Mouse (Mus musculus) intestine, embryonic 16.5 days (tissue): ENCODE data around the gene Ugt1a1. TPM values are rescaled to one million over a fixed set of nuclear protein-coding genes. Genes with fewer than 3 reads are reported as not detected.

Experiments
- ATAC-seq: fragments of 200-750 bp; cut with Nextera tagmentation; 2 replicates; pipeline ENCODE4 v1.8.0; 2017; ENCODE audit warnings: moderate TSS enrichment, moderate library complexity
- H3K27ac ChIP-seq: fragments of 300-500 bp; sonication (generic); 2 replicates; pipeline ENCODE4 v1.5.1; 2014; ENCODE audit warnings: mild to moderate bottlenecking, low read length
- H3K27me3 ChIP-seq: fragments of 300-500 bp; sonication (generic); replicated peaks from 2 replicates; pipeline ENCODE4 v1.6.1; 2014; ENCODE audit warnings: low read length, control low read depth, mixed read lengths; ENCODE audit not compliant: control insufficient read depth, insufficient read depth
- H3K36me3 ChIP-seq: fragments of 300-500 bp; sonication (generic); 2 replicates; pipeline ENCODE4 v1.6.1; 2014; ENCODE audit warnings: low read length, control low read depth; ENCODE audit not compliant: control insufficient read depth, insufficient read depth
- H3K4me1 ChIP-seq: fragments of 300-500 bp; sonication (generic); 2 replicates; pipeline ENCODE4 v1.6.1; 2014; ENCODE audit warnings: low read length, control low read depth, mixed read lengths; ENCODE audit not compliant: control insufficient read depth, insufficient read depth
- H3K4me2 ChIP-seq: fragments of 300-500 bp; sonication (generic); 2 replicates; pipeline ENCODE4 v1.6.1; 2014; ENCODE audit warnings: low read depth, low read length, control low read depth
- H3K4me3 ChIP-seq: fragments of 300-500 bp; sonication (generic); 2 replicates; pipeline ENCODE4 v1.5.1; 2014; ENCODE audit warnings: mild to moderate bottlenecking, low read length
- H3K9ac ChIP-seq: fragments of 300-500 bp; sonication (generic); 2 replicates; pipeline ENCODE4 v1.6.1; 2014; ENCODE audit warnings: low read depth, low read length
- H3K9me3 ChIP-seq: fragments of 300-500 bp; sonication (generic); 2 replicates; pipeline ENCODE4 v1.6.1; 2016; ENCODE audit warnings: low read length, control low read depth; ENCODE audit not compliant: control insufficient read depth
- WGBS: fragments of 180-500 bp; shearing (Covaris S2); extraction: QIAGEN DNeasy Blood & Tissue Kit; methylation state at CpG from one replicate; pipeline ENCODE4 v1.1.7; 2014; 5-methylcytosine and 5-hydroxymethylcytosine counted together
- polyA plus RNA-seq: library from polyadenylated mRNA; unstranded; fragments of >200 nt; fragmentation: Nextera tagmentation; extraction: Ambion mirVana; gene quantifications from 2 replicates; pipeline ENCODE4 v1.2.1, GENCODE M21; 2015

Gene Ugt1a1
- polyA plus RNA-seq, 1 experiment from 2014 or later, result 55.9 TPM

DNA sequence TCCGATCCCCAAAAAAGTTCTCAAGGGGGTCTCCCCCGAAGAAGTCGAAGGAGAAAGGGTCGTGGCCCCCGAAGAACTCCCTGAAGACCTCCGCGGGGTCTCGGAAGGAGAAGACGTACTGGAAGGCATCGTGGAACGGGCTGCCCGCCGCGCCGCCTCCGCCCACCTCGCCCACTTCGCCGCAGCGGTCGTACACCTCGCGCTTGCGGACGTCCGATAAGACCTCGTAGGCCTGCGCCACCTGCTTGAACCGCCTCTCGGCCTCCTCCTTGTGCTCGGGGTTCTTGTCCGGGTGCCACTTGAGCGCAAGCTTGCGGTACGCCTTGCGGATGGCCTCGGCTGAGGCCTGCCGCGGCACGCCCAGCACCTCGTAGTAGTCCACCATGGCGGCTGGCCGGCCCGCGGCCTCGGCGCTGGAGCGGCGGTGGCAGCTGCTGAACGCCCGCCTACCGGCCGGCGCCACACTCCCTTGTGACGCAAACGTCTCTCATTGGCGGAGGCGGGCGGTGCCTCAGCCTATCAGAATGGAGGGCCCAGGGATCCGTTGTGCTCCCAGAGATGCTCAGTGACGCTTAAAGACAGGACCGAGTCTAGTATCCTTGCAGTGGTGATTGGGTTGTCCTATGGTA is 6.4 kb upstream of the Ugt1a1 start, which contains the start of gene Dnajb3:
Gene Dnajb3 (minus strand): TSS at position 489 of the 629 bp plus-strand sequence.
- H3K4me2 ChIP-seq, result peak within 1 kb of the TSS; percentile 93
- H3K27me3 ChIP-seq, result no peaks in the 10 kb centered on the region
- 7% methylated on average over 62 of the region's 62 CpGs for WGBS
- peak within 1 kb of the TSS; percentile 58; the same call in 1 of the 2 replicates for H3K27ac ChIP-seq
- H3K9ac ChIP-seq, result peak within 1 kb of the TSS; percentile 83
- peaks cover 3% of the 10 kb centered on the region; the same call in 1 of the 2 replicates for H3K9me3 ChIP-seq
- H3K36me3 ChIP-seq, result no peaks in the 10 kb centered on the region
- H3K4me3 ChIP-seq, result peak within 1 kb of the TSS; percentile 59
- no peaks in the 10 kb centered on the region for H3K4me1 ChIP-seq
- peak; percentile 92 for ATAC-seq

DNA sequence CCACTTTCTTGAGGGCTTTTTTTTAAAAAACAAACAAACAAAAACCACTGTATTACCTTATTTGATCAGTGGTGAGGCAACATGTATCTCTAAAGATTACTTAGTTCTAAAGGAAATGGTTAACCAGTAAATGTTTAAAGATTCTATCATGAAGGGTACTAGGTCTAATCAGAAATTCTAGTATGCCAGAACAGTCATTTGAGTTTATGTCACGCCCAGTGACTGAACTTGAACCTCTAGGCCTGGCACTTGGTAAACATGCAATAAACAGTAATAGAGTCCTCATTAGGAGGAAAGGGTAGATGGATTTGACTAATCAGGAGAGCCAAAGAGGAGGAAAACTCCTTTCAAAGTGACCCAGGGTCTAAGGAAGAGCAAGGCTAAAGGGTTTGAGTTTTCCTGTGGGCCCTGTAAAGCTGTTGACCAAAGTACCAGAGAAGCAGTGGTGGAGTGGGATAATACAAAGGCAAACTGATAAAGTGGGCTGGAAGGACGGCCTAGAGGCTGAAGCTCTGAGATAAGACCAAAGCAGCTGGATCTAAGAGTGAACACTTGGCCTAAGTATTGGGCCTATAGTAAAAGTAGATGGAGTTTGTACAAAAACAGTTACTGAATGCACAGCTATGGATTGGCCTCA is 4.8 kb upstream of the Ugt1a1 start:
- H3K4me1 ChIP-seq, result no peaks in the 10 kb centered on the region
- peaks cover 8% of the 10 kb centered on the region for H3K9me3 ChIP-seq
- no peak overlapping the region for H3K9ac ChIP-seq
- H3K4me3 ChIP-seq, result no peak overlapping the region
- H3K36me3 ChIP-seq, result no peaks in the 10 kb centered on the region
- peak overlapping the region; percentile 50; the same call in 1 of the 2 replicates for H3K27ac ChIP-seq
- H3K4me2 ChIP-seq, result no peak overlapping the region
- H3K27me3 ChIP-seq, result no peaks in the 10 kb centered on the region
- peak; percentile 48 for ATAC-seq
- 67% methylated on average over 2 of the region's 2 CpGs for WGBS

DNA sequence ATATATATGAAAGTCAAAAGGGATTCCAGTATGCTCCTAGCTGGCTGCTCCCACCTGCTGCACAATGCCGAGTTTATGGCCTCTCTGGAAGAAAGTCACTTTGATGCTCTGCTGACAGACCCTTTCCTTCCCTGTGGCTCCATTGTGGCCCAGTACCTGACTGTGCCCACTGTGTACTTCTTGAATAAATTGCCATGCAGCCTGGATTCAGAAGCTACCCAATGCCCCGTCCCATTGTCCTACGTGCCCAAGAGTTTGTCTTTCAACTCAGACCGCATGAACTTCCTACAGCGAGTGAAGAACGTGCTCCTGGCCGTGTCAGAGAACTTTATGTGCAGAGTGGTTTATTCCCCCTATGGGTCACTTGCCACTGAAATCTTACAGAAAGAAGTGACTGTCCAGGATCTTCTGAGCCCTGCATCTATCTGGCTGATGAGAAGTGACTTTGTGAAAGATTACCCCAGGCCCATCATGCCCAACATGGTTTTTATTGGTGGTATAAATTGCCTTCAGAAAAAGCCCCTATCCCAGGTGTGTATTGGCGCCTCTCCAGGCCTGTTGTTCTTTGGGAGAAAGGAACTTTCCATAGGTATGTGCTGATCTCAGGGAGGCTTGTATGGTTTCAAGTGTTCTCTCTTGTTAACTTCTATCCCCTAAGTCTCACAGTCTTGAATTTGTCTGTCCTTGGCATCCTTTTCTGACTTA is 734 bp downstream of the Ugt1a1 start:
- Histone ChIP-seq H3K4me1 (no peaks in the 10 kb centered on the region), H3K4me2 (no peak overlapping the region; the same call in 1 of the 2 replicates), H3K27me3 (no peaks in the 10 kb centered on the region), H3K9ac (no peak overlapping the region), H3K9me3 (peaks cover 46% of the 10 kb centered on the region), H3K27ac (no peak overlapping the region), H3K4me3 (no peak overlapping the region), H3K36me3 (no peaks in the 10 kb centered on the region)
- WGBS, result 58% methylated on average over 8 of the region's 8 CpGs
- no peak; the same call in 1 of the 2 replicates for ATAC-seq

DNA sequence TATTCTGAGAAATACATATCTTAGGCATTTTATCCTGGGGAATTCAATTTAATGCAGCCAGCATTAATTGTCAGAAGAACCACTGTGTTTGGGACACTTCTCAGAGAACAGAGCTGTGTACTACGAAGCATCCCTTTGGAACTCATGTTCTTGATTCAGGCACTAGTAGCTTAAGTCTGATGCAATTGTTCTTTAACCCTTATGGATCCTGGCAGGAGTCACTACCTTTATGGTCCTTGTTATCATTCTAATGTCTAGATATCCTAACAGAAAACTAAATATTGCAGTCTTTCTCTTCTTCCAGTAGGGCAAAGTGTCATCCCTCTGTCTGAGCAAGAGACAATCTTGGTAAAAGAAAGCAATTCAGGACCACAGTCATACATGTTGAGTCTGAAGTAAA is 1.3 kb downstream of the Ugt1a1 start:
- 83% methylated on average over 1 of the region's 1 CpGs for WGBS
- ATAC-seq, result peak; percentile 14; the same call in 1 of the 2 replicates

DNA sequence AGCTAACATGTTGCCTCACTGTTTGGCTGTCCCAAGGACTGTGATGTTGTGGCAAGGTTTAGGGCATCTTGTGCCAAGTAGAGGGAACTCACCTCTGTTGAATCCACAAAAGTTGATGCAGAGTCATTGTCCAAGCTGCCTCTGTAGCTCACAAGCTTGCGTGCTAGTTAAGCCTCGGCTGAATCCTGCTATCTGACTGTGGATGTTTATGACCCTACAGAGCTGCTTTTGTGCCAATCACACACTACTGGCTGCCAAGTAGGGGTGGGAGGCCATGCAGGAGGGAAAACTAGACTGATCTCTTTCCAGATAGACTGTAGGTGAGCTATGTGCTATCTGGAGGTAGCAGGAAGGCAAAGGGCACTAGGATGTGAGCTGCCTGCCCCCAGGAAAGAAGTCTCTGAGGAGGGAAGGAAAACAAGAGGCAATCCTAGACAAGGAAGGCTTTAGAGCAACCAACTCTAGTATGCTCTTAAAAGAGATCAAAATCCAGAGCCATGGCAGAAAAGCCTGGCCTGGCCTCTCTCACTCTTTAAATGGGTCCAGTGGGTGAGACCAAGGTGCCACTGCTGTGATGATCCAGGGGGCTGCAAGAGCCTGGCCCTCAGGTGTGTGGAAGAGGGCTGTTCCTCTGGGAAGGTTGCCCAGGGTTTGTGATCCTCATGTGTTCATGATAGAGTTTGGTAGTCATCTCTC is 2.2 kb downstream of the Ugt1a1 start:
- Histone ChIP-seq H3K4me3 (no peak overlapping the region), H3K9ac (no peak overlapping the region), H3K4me1 (no peaks in the 10 kb centered on the region), H3K4me2 (peak overlapping the region; percentile 1; the same call in 1 of the 2 replicates), H3K27ac (peak overlapping the region; percentile 27), H3K36me3 (no peaks in the 10 kb centered on the region), H3K9me3 (peaks cover 48% of the 10 kb centered on the region), H3K27me3 (no peaks in the 10 kb centered on the region)
- WGBS, result 75% methylated on average over 2 of the region's 2 CpGs
- ATAC-seq, result peak; percentile 88

More for the DNA sequence above, 1.3 kb downstream of the Ugt1a1 start:
- peaks cover 48% of the 10 kb centered on the region for H3K9me3 ChIP-seq
- H3K27me3 ChIP-seq, result no peaks in the 10 kb centered on the region
- no peak overlapping the region for H3K4me3 ChIP-seq
- H3K4me2 ChIP-seq, result no peak overlapping the region
- no peak overlapping the region for H3K9ac ChIP-seq
- H3K36me3 ChIP-seq, result no peaks in the 10 kb centered on the region
- no peaks in the 10 kb centered on the region for H3K4me1 ChIP-seq
- no peak overlapping the region for H3K27ac ChIP-seq

DNA sequence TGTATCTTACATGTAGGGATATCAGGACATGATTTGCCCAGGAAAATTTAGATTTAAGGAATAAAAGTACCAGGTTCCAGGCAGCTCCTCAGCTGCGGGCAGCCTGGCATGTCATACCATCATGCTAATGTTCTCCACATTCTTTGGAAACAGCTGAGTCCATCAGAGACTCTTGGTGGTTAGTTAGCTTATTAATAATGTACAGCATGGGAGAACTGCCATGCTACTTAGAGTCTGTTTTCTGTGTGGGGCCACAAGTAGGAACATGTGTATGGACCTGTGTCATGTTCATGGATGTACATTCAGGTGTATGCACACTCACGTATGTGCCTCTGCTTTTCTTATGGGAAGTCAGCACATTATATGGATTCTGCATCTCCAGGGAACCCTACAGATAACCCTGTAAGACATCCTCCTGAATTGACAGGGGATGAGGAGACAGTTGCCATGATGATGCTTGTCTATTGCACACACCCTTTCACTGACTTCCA is 2.7 kb downstream of the Ugt1a1 start:
- H3K36me3 ChIP-seq, result no peaks in the 10 kb centered on the region
- no peaks in the 10 kb centered on the region for H3K4me1 ChIP-seq
- H3K9me3 ChIP-seq, result peaks cover 48% of the 10 kb centered on the region
- H3K27ac ChIP-seq, result peak overlapping the region; percentile 27
- no peak for ATAC-seq
- WGBS, result 77% methylated on average over 2 of the region's 2 CpGs
- H3K4me2 ChIP-seq, result peak overlapping the region; percentile 1; the same call in 1 of the 2 replicates
- no peak overlapping the region for H3K4me3 ChIP-seq
- H3K9ac ChIP-seq, result no peak overlapping the region
- no peaks in the 10 kb centered on the region for H3K27me3 ChIP-seq

DNA sequence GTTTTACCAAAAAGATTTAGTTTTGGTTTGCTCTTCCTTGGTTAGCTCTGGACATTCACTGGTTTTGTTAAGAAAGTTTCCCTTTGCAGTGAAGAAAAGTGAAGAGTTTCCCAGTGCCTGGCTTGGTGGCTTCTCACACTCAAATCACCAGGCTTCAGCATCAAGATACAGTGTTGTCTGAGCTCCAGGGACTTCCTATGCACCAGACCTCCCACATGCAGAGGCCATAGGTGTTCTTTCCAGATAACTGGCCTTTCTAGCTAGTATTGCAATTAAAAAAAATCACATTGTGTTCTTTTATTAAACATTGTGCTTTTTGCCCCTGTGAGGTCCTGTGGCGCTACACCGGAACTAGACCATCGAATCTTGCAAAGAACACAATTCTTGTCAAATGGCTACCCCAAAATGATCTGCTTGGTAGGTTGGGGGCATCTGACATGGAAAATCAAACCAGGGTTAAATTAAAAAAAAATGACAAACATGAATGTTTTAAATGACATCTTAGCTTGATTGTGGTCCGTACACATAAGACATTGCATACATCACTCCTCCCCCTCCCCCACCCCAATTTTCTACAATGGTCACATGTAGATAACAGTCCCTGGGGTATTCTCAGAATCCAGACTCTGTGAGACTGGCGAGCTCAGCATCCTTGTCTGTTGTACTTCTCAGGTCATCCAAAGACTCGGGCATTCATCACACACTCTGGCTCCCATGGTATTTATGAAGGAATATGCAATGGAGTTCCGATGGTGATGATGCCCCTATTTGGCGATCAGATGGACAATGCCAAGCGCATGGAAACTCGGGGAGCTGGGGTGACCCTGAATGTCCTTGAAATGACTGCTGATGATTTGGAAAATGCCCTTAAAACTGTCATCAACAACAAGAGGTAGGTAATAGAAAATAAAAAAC is 4.0 kb downstream of the Ugt1a1 start:
- H3K4me3 ChIP-seq, result no peak overlapping the region
- 68% methylated on average over 10 of the region's 10 CpGs for WGBS
- no peak for ATAC-seq
- H3K27me3 ChIP-seq, result no peaks in the 10 kb centered on the region
- H3K36me3 ChIP-seq, result no peaks in the 10 kb centered on the region
- no peak overlapping the region for H3K9ac ChIP-seq
- H3K4me2 ChIP-seq, result no peak overlapping the region
- H3K9me3 ChIP-seq, result peaks cover 48% of the 10 kb centered on the region
- no peaks in the 10 kb centered on the region for H3K4me1 ChIP-seq
- no peak overlapping the region for H3K27ac ChIP-seq

DNA sequence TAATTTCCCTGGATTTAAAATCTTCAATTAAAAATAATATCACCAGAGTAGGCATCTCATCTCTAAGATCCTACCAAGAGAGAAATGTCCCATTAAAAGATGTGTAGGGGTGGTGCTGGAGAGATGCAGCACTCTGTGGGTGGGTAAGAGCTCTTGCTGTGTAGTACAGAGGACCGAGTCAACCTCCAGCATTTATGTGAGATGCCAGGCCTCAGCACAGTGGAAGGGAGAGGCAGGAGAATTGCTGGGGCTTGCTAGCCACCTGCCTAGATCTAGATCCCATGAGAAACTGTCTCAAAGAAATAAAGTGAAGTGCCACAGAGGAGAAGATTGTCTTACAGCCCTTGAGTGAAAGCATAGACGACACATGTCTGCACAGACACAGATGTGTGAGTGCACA is 4.8 kb downstream of the Ugt1a1 start:
- WGBS, result 59% methylated on average over 2 of the region's 2 CpGs
- Histone ChIP-seq H3K36me3 (no peaks in the 10 kb centered on the region), H3K4me3 (no peak overlapping the region), H3K9ac (no peak overlapping the region), H3K9me3 (peaks cover 46% of the 10 kb centered on the region), H3K27me3 (no peaks in the 10 kb centered on the region), H3K4me2 (no peak overlapping the region), H3K27ac (no peak overlapping the region), H3K4me1 (no peaks in the 10 kb centered on the region)
- no peak for ATAC-seq
